Comparison of ENCODE assay signal across 8 mouse cellular contexts in genomic region chr13:42709611-42710331, GRCm38 (mm10). TPM values are rescaled to one million over a fixed set of nuclear protein-coding genes. Genes with fewer than 3 reads are reported as not detected.
DNase-seq lines count a peak whose midpoint lies in the region; ATAC-seq and TF ChIP-seq lines count a peak whose summit lies in the region.
"Had no signal": no experiment of that assay in that cellular context is flagged by ENCODE, and none has a peak within 500 bp of the region (broad histone marks: within the 10 kb centered on the region; RNA-seq: fewer than 3 reads in every experiment).

No protein-coding gene starts in this region.

- no peak overlapping the region for H3K9ac ChIP-seq in lung, embryonic 14.5 days
- peak overlapping the region; percentile 83 for H3K9ac ChIP-seq in forebrain, embryonic 13.5 days
- H3K9ac ChIP-seq in liver, embryonic 13.5 days: no peak overlapping the region
- H3K9ac ChIP-seq: liver, embryonic 15.5 days had no signal

- peak overlapping the region; percentile 27 for H3K4me3 ChIP-seq in lung, embryonic 14.5 days (ENCODE audit: low read depth, low read length)
- H3K4me3 ChIP-seq in forebrain, embryonic 13.5 days: peak overlapping the region; percentile 70
- no peak overlapping the region for H3K4me3 ChIP-seq in liver, embryonic 13.5 days (replicated peaks)
- H3K4me3 ChIP-seq: liver, embryonic 15.5 days had no signal

- no peak overlapping the region for H3K27ac ChIP-seq in lung, embryonic 14.5 days (ENCODE audit: low read depth)
- H3K27ac ChIP-seq in forebrain, embryonic 13.5 days: peak overlapping the region; percentile 78
- no peak overlapping the region for H3K27ac ChIP-seq in liver, embryonic 13.5 days
- H3K27ac ChIP-seq: liver, embryonic 15.5 days had no signal

- no peak for TF ChIP-seq CTCF in lung, embryonic 14.5 days (IDR thresholded peaks at IDR 0.05; ENCODE audit: low read depth)

- DNase-seq in lung, embryonic 14.5 days: no peak
- DNase-seq in lung, postnatal 36 days: no peak
- DNase-seq in cerebellum, adult 8-10 months: peak; percentile 59
- no peak for DNase-seq in liver, embryonic 13.5 days
- DNase-seq in adrenal gland, postnatal 36 days: no peak

- H3K9me3 ChIP-seq in lung, embryonic 14.5 days (ENCODE audit: low read depth, low read length): no peaks in the 10 kb centered on the region
- no peaks in the 10 kb centered on the region for H3K9me3 ChIP-seq in forebrain, embryonic 13.5 days (replicated peaks)
- H3K9me3 ChIP-seq in liver, embryonic 13.5 days (replicated peaks): no peaks in the 10 kb centered on the region
- H3K9me3 ChIP-seq: liver, embryonic 15.5 days had no signal

- 1% methylated on average over 39 of the region's 39 CpGs for WGBS in lung, embryonic 14.5 days
- WGBS in forebrain, embryonic 13.5 days: 1% methylated on average over 39 of the region's 39 CpGs
- WGBS in liver, embryonic 13.5 days (ENCODE audit: insufficient replicate concordance): 2% methylated on average over 39 of the region's 39 CpGs

- peak overlapping the region; percentile 49 for H3K4me2 ChIP-seq in lung, embryonic 14.5 days
- peak overlapping the region; percentile 87 for H3K4me2 ChIP-seq in forebrain, embryonic 13.5 days
- H3K4me2 ChIP-seq in liver, embryonic 13.5 days: 0 out of 2 replicates have a peak overlapping the region, but pooled peaks have one; percentile 8
- H3K4me2 ChIP-seq: liver, embryonic 15.5 days had no signal

- peaks cover 34% of the 10 kb centered on the region for H3K27me3 ChIP-seq in lung, embryonic 14.5 days (ENCODE audit: insufficient read depth, low read length)
- H3K27me3 ChIP-seq in forebrain, embryonic 13.5 days: no peaks in the 10 kb centered on the region; the same call in 1 of the 2 replicates
- H3K27me3 ChIP-seq in liver, embryonic 13.5 days: peaks cover 34% of the 10 kb centered on the region

- H3K36me3 ChIP-seq in lung, embryonic 14.5 days (ENCODE audit: insufficient read depth): no peaks in the 10 kb centered on the region
- H3K36me3 ChIP-seq in forebrain, embryonic 13.5 days (ENCODE audit: poor library complexity, severe bottlenecking): no peaks in the 10 kb centered on the region
- no peaks in the 10 kb centered on the region for H3K36me3 ChIP-seq in liver, embryonic 13.5 days
- H3K36me3 ChIP-seq: liver, embryonic 15.5 days had no signal

- no peak for ATAC-seq in lung, embryonic 14.5 days (ENCODE audit: insufficient read depth)
- peak; percentile 90 for ATAC-seq in forebrain, embryonic 13.5 days
- no peak for ATAC-seq in liver, embryonic 13.5 days (ENCODE audit: low read depth)
- ATAC-seq in monocyte, adult 5-6 weeks (replicated peaks; ENCODE audit: insufficient number of reproducible peaks, low FRiP score, low TSS enrichment, poor library complexity, severe bottlenecking): no peak

- no peaks in the 10 kb centered on the region for H3K4me1 ChIP-seq in lung, embryonic 14.5 days (ENCODE audit: insufficient read depth)
- peaks cover 28% of the 10 kb centered on the region for H3K4me1 ChIP-seq in forebrain, embryonic 13.5 days
- H3K4me1 ChIP-seq in liver, embryonic 13.5 days (replicated peaks): no peaks in the 10 kb centered on the region
- H3K4me1 ChIP-seq: liver, embryonic 15.5 days had no signal

RNA-seq across cellular contexts. Expression of gene Phactr1, which starts 29.3 kb away (rescaled TPM):
- polyA plus RNA-seq in lung, embryonic 14.5 days (2014; fragmentation: Nextera tagmentation; extraction: Ambion mirVana): 4.2 and 5.2 TPM in 2 replicates
- 33.4 and 34.4 TPM in 2 replicates for polyA plus RNA-seq in forebrain, embryonic 13.5 days (2015; fragmentation: Nextera tagmentation; extraction: Ambion mirVana)
- polyA plus RNA-seq in liver, embryonic 13.5 days (2015; fragmentation: Nextera tagmentation; extraction: Ambion mirVana): 0.24 and 0.37 TPM in 2 replicates
- not detected in 3 replicates for total RNA-seq in monocyte, adult 5-6 weeks (2017)
- 1 to 10 TPM; 4.9 to 7.6 TPM for total RNA-seq in adrenal gland, postnatal 36 days (2021)

Comparison
In these comparisons a context has a peak if more than half of its experiments do, and no peak if none do; other contexts are left out.
1. H3K4me2 ChIP-seq: peak in every context shown above with its lines; median percentile 87 in forebrain, embryonic 13.5 days; 49 in lung, embryonic 14.5 days; 8 in liver, embryonic 13.5 days.